Mouse (Mus musculus) C2C12 (cell line): ENCODE measurements around the gene 2510002D24Rik. TPM values are rescaled to one million over a fixed set of nuclear protein-coding genes. Genes with fewer than 3 reads are reported as not detected.
A peak's percentile ranks its signal among the peaks of the same experiment; 100 is the strongest.

ENCODE experiments used
- H3K27me3 ChIP-seq: one replicate; pipeline ENCODE4 v1.6.1; 2011; ENCODE audit not compliant: control insufficient read depth, insufficient read depth, insufficient read length
- H3K36me3 ChIP-seq: one replicate; pipeline ENCODE4 v1.6.1; 2011; ENCODE audit not compliant: control insufficient read depth, insufficient read depth
- H3K4me3 ChIP-seq: one replicate; pipeline ENCODE4 v1.5.1; 2011; ENCODE audit warnings: mild to moderate bottlenecking, control low read depth; ENCODE audit not compliant: poor library complexity, insufficient read depth, severe bottlenecking
- H3K79me2 ChIP-seq: one replicate; pipeline ENCODE4 v1.6.1; 2011; ENCODE audit not compliant: control insufficient read depth, insufficient read depth
- H3K79me3 ChIP-seq: one replicate; pipeline ENCODE4 v1.6.1; 2011; ENCODE audit warnings: low read depth, control low read depth
- H3ac ChIP-seq: one replicate; pipeline ENCODE3; 2011; ENCODE audit warnings: low read depth; ENCODE audit not compliant: control insufficient read depth, insufficient read length
- CEBPB ChIP-seq: IDR thresholded peaks from one replicate; pipeline ENCODE4 v1.6.1; 2011; ENCODE audit warnings: low read depth, mild to moderate bottlenecking, control low read depth, moderate library complexity
- CTCF ChIP-seq: IDR thresholded peaks from one replicate; pipeline ENCODE4 v1.5.1; 2011; ENCODE audit not compliant: control insufficient read depth, insufficient read depth, insufficient read length
- FOSL1 ChIP-seq: IDR thresholded peaks from one replicate; pipeline ENCODE4 v1.8.0; 2011; ENCODE audit warnings: mild to moderate bottlenecking, low read length; ENCODE audit not compliant: poor library complexity, insufficient read depth, severe bottlenecking
- MAX ChIP-seq: IDR thresholded peaks from one replicate; pipeline ENCODE4 v1.6.1; 2011; ENCODE audit warnings: mild to moderate bottlenecking, control low read depth
- MYOD1 ChIP-seq: IDR thresholded peaks from one replicate; pipeline ENCODE4 v1.6.1; 2011; ENCODE audit warnings: low read depth; ENCODE audit not compliant: control insufficient read depth, insufficient read length
- MYOG ChIP-seq: IDR thresholded peaks from one replicate; pipeline ENCODE4 v1.6.1; 2011; ENCODE audit not compliant: control insufficient read depth, insufficient read length; ENCODE audit errors: extremely low read depth
- USF1 ChIP-seq: IDR thresholded peaks from one replicate; pipeline ENCODE4 v1.6.1; 2011; ENCODE audit warnings: low read depth, mild to moderate bottlenecking, control low read depth, moderate library complexity
- polyA plus RNA-seq: library from polyadenylated mRNA; unstranded; fragments of >200 nt; fragmentation: generic; extraction: Trizol; gene quantifications from one replicate; pipeline ENCODE4 v1.2.1, GENCODE M21; 2012; ENCODE audit warnings: missing spikeins

The 2510002D24Rik gene
- polyA plus RNA-seq, 1 experiment, result 1.5 TPM

- Histone ChIP-seq H3K27me3 (no peaks in the 10 kb centered on the region), H3K79me3 (no peaks in the 10 kb centered on the region), H3K79me2 (no peaks in the 10 kb centered on the region), H3K36me3 (peaks cover 65% of the 10 kb centered on the region), H3ac (no peak overlapping the region), H3K4me3 (no peak overlapping the region)
- TF ChIP-seq CTCF (no peak), CEBPB (no peak), MAX (no peak), MYOG (no peak), USF1 (no peak), FOSL1 (no peak), MYOD1 (no peak)
Measured at GRCm38 (mm10) chr16:18798151-18798550, 38.2 kb upstream of the 2510002D24Rik start.

- TF ChIP-seq MYOG, result no peak
- TF ChIP-seq CTCF, result peak; percentile 70
- TF ChIP-seq MYOD1, result no peak
- Histone ChIP-seq H3ac (no peak overlapping the region), H3K4me3 (no peak overlapping the region), H3K79me3 (no peaks in the 10 kb centered on the region), H3K79me2 (no peaks in the 10 kb centered on the region), H3K36me3 (peaks cover 63% of the 10 kb centered on the region), H3K27me3 (no peaks in the 10 kb centered on the region)
Measured at GRCm38 (mm10) chr16:18798841-18799240, 37.5 kb upstream of the 2510002D24Rik start.

- peaks cover 18% of the 10 kb centered on the region for H3K79me2 ChIP-seq
- no peak for TF ChIP-seq CTCF
- TF ChIP-seq MYOD1, result no peak
- TF ChIP-seq CEBPB, result no peak
- TF ChIP-seq USF1, result no peak
- TF ChIP-seq FOSL1, result no peak
- no peak for TF ChIP-seq MYOG
- TF ChIP-seq MAX, result no peak
- H3K4me3 ChIP-seq, result no peak overlapping the region
- peaks cover 7% of the 10 kb centered on the region for H3K79me3 ChIP-seq
- H3ac ChIP-seq, result no peak overlapping the region
- no peaks in the 10 kb centered on the region for H3K27me3 ChIP-seq
- H3K36me3 ChIP-seq, result peaks cover 75% of the 10 kb centered on the region
Measured at GRCm38 (mm10) chr16:18805746-18806145, 30.6 kb upstream of the 2510002D24Rik start.

- Histone ChIP-seq H3K79me2 (peaks cover 45% of the 10 kb centered on the region), H3ac (no peak overlapping the region), H3K27me3 (no peaks in the 10 kb centered on the region), H3K79me3 (peaks cover 28% of the 10 kb centered on the region), H3K36me3 (peaks cover 51% of the 10 kb centered on the region), H3K4me3 (no peak overlapping the region)
- TF ChIP-seq MYOG (no peak), MYOD1 (no peak), MAX (no peak), FOSL1 (no peak), CTCF (no peak), USF1 (no peak), CEBPB (no peak)
Measured at GRCm38 (mm10) chr16:18809001-18809400, 27.4 kb upstream of the 2510002D24Rik start.

- Histone ChIP-seq H3ac (peak overlapping the region; percentile 65), H3K79me2 (peaks cover 59% of the 10 kb centered on the region), H3K27me3 (no peaks in the 10 kb centered on the region), H3K4me3 (peak overlapping the region; percentile 86), H3K36me3 (peaks cover 51% of the 10 kb centered on the region), H3K79me3 (peaks cover 38% of the 10 kb centered on the region)
- TF ChIP-seq MYOD1 (no peak), MYOG (no peak), MAX (no peak), USF1 (no peak), CTCF (no peak), CEBPB (no peak), FOSL1 (no peak)
Measured at GRCm38 (mm10) chr16:18811032-18811431, 25.3 kb upstream of the 2510002D24Rik start.

- Histone ChIP-seq H3K4me3 (peak within 1 kb of the TSS; percentile 86), H3K79me3 (peaks cover 38% of the 10 kb centered on the region), H3ac (peak within 1 kb of the TSS; percentile 78), H3K27me3 (no peaks in the 10 kb centered on the region), H3K79me2 (peaks cover 63% of the 10 kb centered on the region), H3K36me3 (peaks cover 51% of the 10 kb centered on the region)
- TF ChIP-seq MYOG, result no peak
- TF ChIP-seq CEBPB, result no peak
- no peak for TF ChIP-seq MYOD1
- TF ChIP-seq MAX, result peak; percentile 30
- no peak for TF ChIP-seq CTCF
- no peak for TF ChIP-seq USF1
- TF ChIP-seq FOSL1, result no peak
Measured at GRCm38 (mm10) chr16:18811468-18812384, 24.7 kb upstream of the 2510002D24Rik start, which contains the start of the genes Ufd1 and Cdc45. Gene Ufd1, plus strand, starts transcription at chr16:18811779. Gene Cdc45, minus strand, starts transcription at chr16:18811987.
